8 mouse cellular contexts compared by ENCODE assay signal in the genomic region with DNA sequence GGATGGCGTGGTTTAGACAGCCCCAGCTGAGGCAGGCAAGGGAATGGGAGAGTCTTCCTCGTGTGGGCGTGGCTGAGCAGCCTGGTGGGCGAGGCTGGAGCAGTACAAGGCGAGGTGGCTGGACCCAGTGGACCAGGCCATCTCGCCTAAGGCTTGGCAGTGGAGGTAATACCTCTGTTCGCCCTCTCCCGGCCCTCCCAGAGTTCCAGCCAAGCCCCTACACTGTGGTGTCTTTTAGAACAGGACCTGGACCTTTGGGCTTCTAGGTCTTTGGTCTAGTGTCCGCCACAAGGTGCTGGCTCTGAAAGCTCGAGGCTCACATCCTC. TPM values are rescaled to one million over a fixed set of nuclear protein-coding genes. Genes with fewer than 3 reads are reported as not detected.
DNase-seq lines count a peak whose midpoint lies in the region; ATAC-seq lines count a peak whose summit lies in the region.

No protein-coding gene starts in this region.

- peak overlapping the region; percentile 75 for H3K4me2 ChIP-seq in kidney, embryonic 14.5 days (replicated peaks; ENCODE audit: low read depth, low read length)
- H3K4me2 ChIP-seq in hindbrain, embryonic 15.5 days, result peak overlapping the region; percentile 100
- peak overlapping the region; percentile 100 for H3K4me2 ChIP-seq in midbrain, embryonic 16.5 days (ENCODE audit: low read length)

- H3K4me3 ChIP-seq in kidney, embryonic 14.5 days (ENCODE audit: low read length), result peak overlapping the region; percentile 70
- peak overlapping the region; percentile 75 for H3K4me3 ChIP-seq in embryonic facial prominence, embryonic 10.5 days
- peak overlapping the region; percentile 59 for H3K4me3 ChIP-seq in hindbrain, embryonic 15.5 days
- peak overlapping the region; percentile 62 for H3K4me3 ChIP-seq in midbrain, embryonic 16.5 days (ENCODE audit: low read depth, low read length)

- no peak for DNase-seq in kidney, postnatal 14 days
- DNase-seq in embryonic facial prominence, embryonic 10.5 days (ENCODE audit: low spot score), result no peak
- no peak for DNase-seq in cerebellum, postnatal 25 days
- no peak for DNase-seq in embryo, embryonic 10.5 days (ENCODE audit: low spot score)

- H3K36me3 ChIP-seq in kidney, embryonic 14.5 days (ENCODE audit: control insufficient read depth, insufficient read depth, low read length), result no peaks in the 10 kb centered on the region
- H3K36me3 ChIP-seq in embryonic facial prominence, embryonic 10.5 days (replicated peaks), result no peaks in the 10 kb centered on the region
- no peaks in the 10 kb centered on the region for H3K36me3 ChIP-seq in hindbrain, embryonic 15.5 days
- H3K36me3 ChIP-seq in midbrain, embryonic 16.5 days (ENCODE audit: control insufficient read depth, insufficient read depth, low read length), result no peaks in the 10 kb centered on the region

- no peaks in the 10 kb centered on the region for H3K27me3 ChIP-seq in kidney, embryonic 14.5 days (ENCODE audit: control insufficient read depth, insufficient read depth, low read length)
- H3K27me3 ChIP-seq in embryonic facial prominence, embryonic 10.5 days (replicated peaks; ENCODE audit: low read depth, poor library complexity, severe bottlenecking), result peaks cover 27% of the 10 kb centered on the region; the same call in 1 of the 2 replicates
- H3K27me3 ChIP-seq in hindbrain, embryonic 15.5 days, result peaks cover 42% of the 10 kb centered on the region
- peaks cover 27% of the 10 kb centered on the region for H3K27me3 ChIP-seq in midbrain, embryonic 16.5 days (ENCODE audit: control insufficient read depth, insufficient read depth, low read depth, low read length)

- H3K9ac ChIP-seq in kidney, embryonic 14.5 days (ENCODE audit: low read depth, low read length), result no peak overlapping the region
- H3K9ac ChIP-seq in hindbrain, embryonic 15.5 days, result peak overlapping the region; percentile 11
- H3K9ac ChIP-seq in midbrain, embryonic 16.5 days (ENCODE audit: low read depth, low read length), result 0 out of 2 replicates have a peak overlapping the region, but pooled peaks have one; percentile 14

- peaks cover 16% of the 10 kb centered on the region for H3K4me1 ChIP-seq in kidney, embryonic 14.5 days (ENCODE audit: control insufficient read depth, insufficient read depth, low read length)
- peaks cover 21% of the 10 kb centered on the region for H3K4me1 ChIP-seq in embryonic facial prominence, embryonic 10.5 days
- peaks cover 19% of the 10 kb centered on the region for H3K4me1 ChIP-seq in hindbrain, embryonic 15.5 days (replicated peaks)
- H3K4me1 ChIP-seq in midbrain, embryonic 16.5 days (ENCODE audit: control insufficient read depth, insufficient read depth, low read length), result peaks cover 15% of the 10 kb centered on the region

- 4% methylated on average over 10 of the region's 10 CpGs for WGBS in kidney, embryonic 14.5 days
- 6% methylated on average over 10 of the region's 10 CpGs for WGBS in embryonic facial prominence, embryonic 10.5 days
- WGBS in hindbrain, embryonic 15.5 days, result 10% methylated on average over 10 of the region's 10 CpGs
- 11% methylated on average over 10 of the region's 10 CpGs for WGBS in midbrain, embryonic 16.5 days

- no peaks in the 10 kb centered on the region for H3K9me3 ChIP-seq in kidney, embryonic 14.5 days (ENCODE audit: control insufficient read depth, low read length)
- no peaks in the 10 kb centered on the region for H3K9me3 ChIP-seq in embryonic facial prominence, embryonic 10.5 days
- no peaks in the 10 kb centered on the region for H3K9me3 ChIP-seq in hindbrain, embryonic 15.5 days
- no peaks in the 10 kb centered on the region for H3K9me3 ChIP-seq in midbrain, embryonic 16.5 days (replicated peaks; ENCODE audit: control insufficient read depth, low read length, poor library complexity, severe bottlenecking)

- H3K27ac ChIP-seq in kidney, embryonic 14.5 days (ENCODE audit: low read depth, low read length), result peak overlapping the region; percentile 52
- peak overlapping the region; percentile 32; the same call in 1 of the 2 replicates for H3K27ac ChIP-seq in embryonic facial prominence, embryonic 10.5 days (replicated peaks)
- no peak overlapping the region for H3K27ac ChIP-seq in hindbrain, embryonic 15.5 days (replicated peaks)
- H3K27ac ChIP-seq in midbrain, embryonic 16.5 days (ENCODE audit: low read length), result no peak overlapping the region

- ATAC-seq in kidney, embryonic 14.5 days (ENCODE audit: low FRiP score, low TSS enrichment), result no peak
- ATAC-seq in hindbrain, embryonic 15.5 days (ENCODE audit: low FRiP score, low read depth), result no peak
- ATAC-seq in midbrain, embryonic 16.5 days, result peak; percentile 91
- ATAC-seq in megakaryocyte-erythroid progenitor cell, adult 5-6 weeks (replicated peaks; ENCODE audit: low FRiP score, low TSS enrichment, poor library complexity, severe bottlenecking), result no peak

RNA-seq across cellular contexts. Expression of gene Baiap2l1, which starts 0.6 kb away (rescaled TPM):
- polyA plus RNA-seq in kidney, embryonic 14.5 days (2014; fragmentation: Nextera tagmentation; extraction: Ambion mirVana), result 9.0 and 13.2 TPM in 2 replicates
- polyA plus RNA-seq in embryonic facial prominence, embryonic 10.5 days (2016; fragmentation: Nextera tagmentation; extraction: Ambion mirVana), result 5.6 and 6.0 TPM in 2 replicates
- polyA plus RNA-seq in hindbrain, embryonic 15.5 days (2015; fragmentation: Nextera tagmentation; extraction: Ambion mirVana), result 1.6 and 2.3 TPM in 2 replicates
- polyA plus RNA-seq in midbrain, embryonic 16.5 days (2015; fragmentation: Nextera tagmentation; extraction: Ambion mirVana), result 1.2 TPM in 2 replicates
- total RNA-seq in megakaryocyte-erythroid progenitor cell, adult 5-6 weeks (2014; fragmentation: Nextera tagmentation), result not detected in 2 replicates
- total RNA-seq in megakaryocyte-erythroid progenitor cell, adult 5-6 weeks (2017), result not detected in 2 replicates

Comparison
In these comparisons a context has a peak if more than half of its experiments do, and no peak if none do; other contexts are left out.
1. H3K27ac ChIP-seq: peak in kidney, embryonic 14.5 days (single experiment) and embryonic facial prominence, embryonic 10.5 days (single experiment); none in hindbrain, embryonic 15.5 days (single experiment) and midbrain, embryonic 16.5 days (single experiment).
2. Peak in every context shown above with its lines, with median percentiles within 50 percentile points of each other: H3K4me2 ChIP-seq and H3K4me3 ChIP-seq.